Mouse (Mus musculus) CD4-positive helper T cell, adult 2 months (primary cell): Measurements from ENCODE around the gene Xlr4b.
"Not testable (repeated sequence)": the region's sequence is repeated elsewhere in the genome, so short reads cannot be mapped to it uniquely, and the experiment has no call there.

ENCODE experiments used
- DNase-seq: peaks from one replicate; pipeline ENCODE4 v3.0.0-alpha.2; 2012; ENCODE audit warnings: low read depth, missing footprints, low spot score

The Xlr4b gene

DNA sequence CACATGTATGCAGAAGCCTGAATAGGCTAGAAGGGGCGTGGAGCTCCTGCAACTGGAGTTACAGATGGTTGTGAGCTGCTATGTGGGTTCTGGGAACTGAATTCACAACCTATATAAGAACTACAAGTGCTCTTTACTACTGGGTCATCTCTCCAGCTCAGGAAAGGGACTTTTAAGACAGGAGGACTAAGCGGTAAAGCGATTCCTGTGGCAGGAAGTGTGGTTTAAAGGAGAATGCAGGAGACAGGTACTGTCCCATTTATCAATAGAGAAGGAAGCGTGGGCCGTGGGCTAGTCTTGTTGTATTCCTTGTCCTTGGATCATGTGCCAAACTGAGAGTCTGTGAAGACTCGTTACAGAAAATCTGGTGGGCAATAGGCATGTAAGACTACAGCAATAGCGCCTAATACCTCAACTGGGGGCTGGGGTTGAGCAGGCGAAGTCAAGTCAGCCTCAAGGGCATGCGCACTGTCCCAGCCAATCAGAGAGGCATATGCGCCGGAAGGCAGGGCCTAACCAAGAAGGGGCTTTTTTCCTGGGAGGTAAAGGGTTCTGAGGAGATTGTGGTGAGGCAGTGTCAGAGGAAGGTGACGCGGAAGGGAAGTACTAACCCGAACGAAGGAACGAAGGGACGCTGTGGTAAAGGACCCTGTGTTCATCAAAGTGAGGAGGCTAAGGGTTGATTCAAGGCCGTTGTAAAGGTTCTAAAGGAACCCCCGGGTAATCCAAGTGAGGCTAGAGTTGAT, at the start of gene Xlr4b:
Xlr4b (plus strand) TSS at position 515 of the 746 bp plus-strand sequence.
- DNase-seq = peak; percentile 38

DNA sequence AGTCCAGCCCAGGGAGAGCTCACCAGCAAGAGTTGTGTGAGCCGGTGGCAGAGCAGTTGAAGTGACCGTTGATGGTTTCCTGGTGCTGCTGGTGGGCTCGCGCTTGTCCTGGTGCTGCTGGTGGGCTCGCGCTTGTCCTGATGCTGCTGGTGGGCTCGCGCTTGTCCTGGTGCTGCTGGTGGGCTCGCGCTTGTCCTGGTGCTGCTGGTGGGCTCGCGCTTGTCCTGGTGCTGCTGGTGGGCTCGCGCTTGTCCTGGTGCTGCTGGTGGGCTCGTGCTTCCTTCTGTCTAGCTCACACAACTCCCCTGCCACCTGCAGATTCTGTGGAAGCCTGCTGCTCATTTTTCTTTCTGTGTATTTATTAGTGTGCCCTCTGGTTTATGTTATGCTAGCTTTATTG, 37.2 kb upstream of the Xlr4b start, which contains the start of gene Spin2d:
Spin2d (minus strand) TSS at position 101 of the 400 bp plus-strand sequence.
- not testable (repeated sequence) for DNase-seq

DNA sequence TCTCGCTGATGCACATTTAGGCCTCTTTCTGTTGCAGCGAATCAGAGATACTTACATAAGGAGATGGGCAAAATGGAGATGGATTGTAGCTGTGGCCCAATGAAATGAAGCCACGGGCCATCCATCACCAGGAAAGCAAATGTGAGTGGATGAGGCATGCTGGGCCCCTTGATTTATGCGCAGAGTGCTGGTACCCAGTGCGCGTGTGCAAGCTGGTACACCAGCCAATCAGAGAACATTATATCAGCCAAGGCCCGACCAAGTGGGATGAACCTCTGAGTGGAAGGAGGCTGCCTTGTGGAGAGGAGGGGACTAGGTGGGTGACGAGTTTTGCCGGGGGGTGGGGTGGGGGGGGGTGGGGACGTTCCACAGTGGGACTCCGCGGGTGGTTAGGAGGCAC, 22.2 kb upstream of the Xlr4b start, which contains the start of gene Xlr3b:
Xlr3b (plus strand) TSS at position 274 of the 400 bp plus-strand sequence.
- peak; percentile 42 for DNase-seq

DNA sequence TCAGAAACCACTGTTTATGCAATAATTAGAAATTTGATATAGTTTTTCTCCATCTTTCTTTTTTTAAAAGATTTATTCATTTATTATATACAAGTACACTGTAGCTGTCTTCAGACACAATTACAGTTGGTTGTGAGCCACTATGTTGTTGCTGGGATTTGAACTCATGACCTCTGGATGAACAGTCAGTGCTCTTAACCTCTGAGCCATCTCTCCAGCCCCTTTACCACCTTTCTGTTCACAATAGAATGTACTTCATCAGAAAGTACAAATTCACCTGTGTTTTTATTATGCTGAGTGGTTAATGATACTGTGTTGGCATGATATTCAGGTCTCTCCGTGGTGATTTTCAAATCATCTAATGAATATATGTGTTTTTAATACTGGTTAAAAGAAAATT, 11.2 kb downstream of the Xlr4b start:
- no peak for DNase-seq

DNA sequence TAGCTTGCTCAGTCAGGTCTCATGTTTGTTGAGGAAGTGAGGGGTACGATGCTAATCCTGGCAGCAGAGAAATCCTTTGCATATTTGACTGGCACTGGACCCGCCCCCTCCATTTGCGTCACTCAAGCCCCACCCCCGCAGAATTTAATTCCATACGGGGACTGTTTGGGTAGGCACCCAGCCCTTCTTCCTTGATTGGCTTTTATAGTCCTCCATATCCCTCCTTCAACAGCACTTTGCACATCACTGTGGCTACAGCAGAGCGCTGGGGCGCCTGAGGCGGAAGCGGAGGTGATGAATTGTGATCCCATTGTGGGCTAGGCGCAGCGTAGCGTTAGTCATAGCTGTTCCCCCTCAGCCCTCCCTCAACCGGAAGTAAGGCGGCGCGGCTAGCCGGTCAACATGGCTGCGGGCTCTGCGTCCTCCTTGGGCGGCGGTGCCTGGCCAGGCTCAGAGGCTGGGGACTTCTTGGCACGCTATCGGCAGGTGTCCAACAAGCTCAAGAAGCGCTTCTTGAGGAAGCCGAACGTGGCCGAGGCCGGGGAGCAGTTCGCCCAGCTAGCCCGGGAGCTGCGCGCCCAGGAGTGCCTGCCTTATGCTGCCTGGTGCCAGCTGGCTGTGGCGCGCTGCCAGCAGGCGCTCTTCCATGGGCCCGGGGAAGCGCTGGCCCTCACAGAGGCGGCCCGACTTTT, 13.9 kb downstream of the Xlr4b start, which contains the start of gene F8a:
F8a (plus strand) TSS at position 378 of the 692 bp plus-strand sequence.
- DNase-seq = peak; percentile 93

DNA sequence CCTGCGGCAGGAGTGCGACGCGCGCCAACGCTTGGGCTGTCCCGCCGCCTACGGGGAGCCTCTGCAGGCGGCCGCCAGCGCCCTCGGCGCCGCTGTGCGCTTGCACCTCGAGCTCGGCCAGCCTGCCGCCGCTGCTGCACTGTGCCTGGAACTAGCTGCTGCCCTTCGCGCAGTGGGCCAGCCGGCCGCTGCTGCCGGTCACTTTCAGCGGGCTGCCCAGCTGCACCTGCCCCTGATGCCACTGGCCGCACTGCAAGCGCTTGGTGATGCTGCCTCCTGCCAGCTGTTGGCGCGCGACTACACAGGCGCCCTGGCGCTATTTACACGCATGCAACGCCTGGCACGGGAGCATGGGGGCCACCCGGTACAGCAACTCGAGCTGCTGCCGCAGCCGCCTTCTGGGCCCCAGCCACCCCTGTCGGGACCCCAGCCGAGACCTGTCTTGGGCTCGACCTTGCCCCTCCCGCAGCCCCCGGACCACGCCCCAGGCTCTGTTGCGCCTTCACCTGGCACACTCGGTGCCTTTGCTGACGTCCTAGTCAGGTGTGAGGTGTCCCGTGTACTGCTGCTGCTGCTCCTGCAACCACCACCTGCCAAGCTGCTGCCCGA, 14.6 kb downstream of the Xlr4b start:
- DNase-seq = peak; percentile 76

DNA sequence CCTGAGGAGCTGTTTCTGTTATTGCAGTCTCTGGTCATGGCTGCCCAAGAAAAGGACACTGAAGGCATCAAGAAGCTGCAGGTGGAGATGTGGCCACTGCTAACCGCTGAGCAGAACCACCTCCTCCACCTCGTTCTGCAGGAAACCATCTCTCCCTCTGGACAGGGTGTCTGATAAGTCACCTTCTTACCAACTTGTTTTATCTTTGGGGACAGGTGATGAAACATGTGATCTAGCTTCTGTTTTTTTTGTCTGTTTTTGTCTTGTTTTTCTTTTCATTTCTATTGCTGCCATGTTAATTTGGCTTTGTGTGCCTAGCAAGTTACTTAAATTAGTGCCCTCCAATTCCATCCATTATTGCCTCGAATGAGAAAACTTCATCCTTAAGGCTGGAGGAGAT, 15.2 kb downstream of the Xlr4b start:
- peak; percentile 11 for DNase-seq

DNA sequence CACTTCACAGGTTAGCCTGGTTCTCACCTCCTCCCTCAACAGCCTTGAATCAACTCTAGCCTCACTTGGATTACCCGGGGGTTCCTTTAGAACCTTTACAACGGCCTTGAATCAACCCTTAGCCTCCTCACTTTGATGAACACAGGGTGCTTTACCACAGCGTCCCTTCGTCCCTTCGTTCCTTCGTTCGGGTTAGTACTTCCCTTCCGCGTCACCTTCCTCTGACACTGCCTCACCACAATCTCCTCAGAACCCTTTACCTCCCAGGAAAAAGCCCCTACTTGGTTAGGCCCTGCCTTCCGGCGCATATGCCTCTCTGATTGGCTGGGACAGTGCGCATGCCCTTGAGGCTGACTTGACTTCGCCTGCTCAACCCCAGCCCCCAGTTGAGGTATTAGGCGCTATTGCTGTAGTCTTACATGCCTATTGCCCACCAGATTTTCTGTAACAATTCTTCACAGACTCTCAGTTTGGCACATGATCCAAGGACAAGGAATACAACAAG, 28.7 kb downstream of the Xlr4b start, which contains the start of gene Xlr4c:
Xlr4c (minus strand) TSS at position 310 of the 505 bp plus-strand sequence.
- DNase-seq = not testable (repeated sequence)

DNA sequence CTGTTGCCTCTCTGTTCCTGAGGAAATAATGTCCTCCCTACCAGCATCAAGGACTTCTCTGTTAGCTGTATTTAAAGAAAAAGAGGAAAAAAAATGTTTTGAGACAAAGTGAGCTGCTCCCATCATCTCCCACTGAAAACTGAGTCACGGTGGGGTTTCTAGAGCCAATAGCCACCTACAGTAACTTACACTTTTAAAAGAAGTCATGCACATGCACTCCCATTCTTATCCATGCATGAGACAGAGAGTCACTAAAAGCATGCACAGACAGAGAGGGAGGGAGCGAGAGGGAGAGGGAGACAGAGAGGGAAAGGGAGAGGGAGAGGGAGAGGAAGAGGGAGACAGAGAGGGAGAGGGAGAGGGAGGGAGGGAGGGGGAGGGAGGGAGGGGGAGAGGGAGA, 48.3 kb downstream of the Xlr4b start:
- not testable (repeated sequence) for DNase-seq

DNA sequence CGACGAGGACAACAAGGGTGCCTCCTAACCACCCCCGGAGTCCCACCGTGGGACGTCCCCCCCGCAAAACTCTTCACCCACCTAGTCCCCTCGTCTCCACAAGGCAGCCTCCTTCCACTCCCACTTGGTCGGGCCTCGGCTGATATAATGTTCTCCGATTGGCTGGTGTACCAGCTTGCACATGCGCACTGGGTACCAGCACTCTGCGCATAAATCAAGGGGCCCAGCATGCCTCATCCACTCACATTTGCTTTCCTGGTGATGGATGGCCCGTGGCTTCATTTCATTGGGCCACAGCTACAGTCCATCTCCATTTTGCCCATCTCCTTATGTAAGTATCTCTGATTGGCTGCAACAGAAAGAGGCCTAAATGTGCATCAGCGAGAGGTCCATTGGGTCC, 51.1 kb downstream of the Xlr4b start, which contains the start of gene Xlr3c:
Xlr3c (minus strand) TSS at position 121 of the 400 bp plus-strand sequence.
- DNase-seq = not testable (repeated sequence)
